Mouse (Mus musculus): ENCODE measurements at regions not wholly inside any gene's neighbourhood (a gene's known extent, or its start where the extent isn't known, plus 50 kb on each side); places are given as distances from the start of the nearest gene placed in this dataset.

DNA sequence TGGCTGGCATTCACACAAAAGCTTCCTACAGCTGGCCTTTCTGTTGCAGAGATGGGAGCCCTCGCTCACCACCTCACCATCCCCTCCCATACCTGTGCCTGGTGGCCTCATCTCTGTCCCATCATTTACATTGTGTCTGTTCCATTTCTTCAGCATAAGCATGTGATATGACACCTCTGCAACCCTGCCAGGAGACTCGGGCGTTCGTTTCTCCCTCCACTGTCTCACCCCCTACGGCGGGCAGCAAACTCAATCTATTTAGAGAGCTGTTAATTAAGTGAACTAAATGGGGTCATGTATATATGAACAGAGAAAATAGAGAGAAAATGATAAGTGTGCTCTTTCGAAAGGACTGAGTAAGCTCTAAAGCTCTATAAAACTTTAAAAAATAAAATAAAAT is 106.0 kb downstream of the Elovl4 start:
- 84% methylated on average over 7 of the region's 7 CpGs for WGBS
- H3K4me3 ChIP-seq (ENCODE audit: low read depth, low read length) = no peak overlapping the region
- no peak overlapping the region for H3K27ac ChIP-seq (ENCODE audit: low read depth, low read length)
- H3K4me2 ChIP-seq (replicated peaks; ENCODE audit: low read depth) = no peak overlapping the region
- no peak overlapping the region for H3K9ac ChIP-seq (ENCODE audit: low read depth, low read length)
- no peaks in the 10 kb centered on the region for H3K4me1 ChIP-seq (replicated peaks; ENCODE audit: control insufficient read depth, insufficient read depth, low read length)
- no peaks in the 10 kb centered on the region for H3K27me3 ChIP-seq (replicated peaks; ENCODE audit: control insufficient read depth, insufficient read depth, low read length)
- TF ChIP-seq CTCF (IDR thresholded peaks at IDR 0.05; ENCODE audit: low read depth) = no peak
- H3K36me3 ChIP-seq (ENCODE audit: control insufficient read depth, insufficient read depth) = no peaks in the 10 kb centered on the region
- no peak for ATAC-seq
- no peaks in the 10 kb centered on the region for H3K9me3 ChIP-seq (ENCODE audit: control insufficient read depth)

DNA sequence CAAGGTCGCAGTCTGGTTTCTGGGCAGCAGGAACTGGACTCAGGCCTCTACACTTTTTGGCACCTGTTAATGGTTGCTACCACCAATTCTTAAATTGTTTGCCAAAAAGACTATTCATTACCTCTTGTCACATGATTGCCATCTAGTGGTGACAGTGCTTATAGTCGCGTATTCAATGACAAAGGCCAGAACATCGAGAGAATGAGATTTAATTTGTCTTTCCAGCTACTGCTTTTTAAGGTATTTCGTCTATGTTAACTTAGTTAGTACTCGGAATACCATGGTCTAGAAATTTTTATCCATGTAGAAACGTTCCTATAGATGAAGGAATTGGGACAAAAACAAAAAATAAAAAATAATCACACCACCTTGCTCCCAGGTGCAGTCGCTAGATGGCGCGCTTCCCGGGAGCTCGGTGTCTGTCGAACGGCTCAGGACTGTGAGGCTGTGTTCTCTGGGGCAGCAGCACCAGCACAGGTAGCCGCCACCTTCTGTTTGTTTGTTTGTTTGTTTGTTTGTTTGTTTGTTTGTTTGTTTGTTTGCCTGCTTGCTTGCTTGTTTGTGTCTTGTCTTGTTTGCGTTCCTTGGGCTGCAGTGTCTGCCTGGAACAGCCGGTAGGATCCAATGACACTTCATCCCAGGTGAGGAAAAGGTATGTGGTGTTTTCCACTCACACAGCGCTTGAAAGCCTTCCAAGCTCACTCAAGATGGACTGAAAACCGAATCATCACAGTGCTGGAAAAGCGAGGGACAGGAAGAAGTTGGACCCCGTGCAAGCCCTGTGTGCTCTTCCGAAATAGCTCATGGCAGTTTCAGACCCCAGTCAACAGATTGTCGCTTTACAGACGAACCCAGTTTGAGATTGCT is 114.5 kb downstream of the Elovl4 start:
- H3K4me1 ChIP-seq (replicated peaks; ENCODE audit: control insufficient read depth, insufficient read depth, low read length) = no peaks in the 10 kb centered on the region
- peak overlapping the region; percentile 26 for H3K4me3 ChIP-seq (ENCODE audit: low read depth, low read length)
- H3K9me3 ChIP-seq (ENCODE audit: control insufficient read depth) = no peaks in the 10 kb centered on the region
- H3K9ac ChIP-seq (ENCODE audit: low read depth, low read length) = no peak overlapping the region
- peak; percentile 78 for TF ChIP-seq CTCF (IDR thresholded peaks at IDR 0.05; ENCODE audit: low read depth)
- no peaks in the 10 kb centered on the region for H3K36me3 ChIP-seq (ENCODE audit: control insufficient read depth, insufficient read depth)
- 20% methylated on average over 24 of the region's 24 CpGs for WGBS
- 0 out of 2 replicates have a peak, but pooled peaks cover 1% of the 10 kb centered on the region for H3K27me3 ChIP-seq (replicated peaks; ENCODE audit: control insufficient read depth, insufficient read depth, low read length)
- 0 out of 2 replicates have a peak, but pooled peaks have one; percentile 43 for ATAC-seq
- H3K27ac ChIP-seq (ENCODE audit: low read depth, low read length) = no peak overlapping the region
- peak overlapping the region; percentile 58 for H3K4me2 ChIP-seq (replicated peaks; ENCODE audit: low read depth)
